Mouse (Mus musculus): ENCODE results near the gene Efcab12. TPM values are rescaled to one million over a fixed set of nuclear protein-coding genes. Genes with fewer than 3 reads are reported as not detected.

Gene Efcab12
- total and polyA plus RNA-seq, 3 experiments: 0.11 TPM; not detected in 2

DNA sequence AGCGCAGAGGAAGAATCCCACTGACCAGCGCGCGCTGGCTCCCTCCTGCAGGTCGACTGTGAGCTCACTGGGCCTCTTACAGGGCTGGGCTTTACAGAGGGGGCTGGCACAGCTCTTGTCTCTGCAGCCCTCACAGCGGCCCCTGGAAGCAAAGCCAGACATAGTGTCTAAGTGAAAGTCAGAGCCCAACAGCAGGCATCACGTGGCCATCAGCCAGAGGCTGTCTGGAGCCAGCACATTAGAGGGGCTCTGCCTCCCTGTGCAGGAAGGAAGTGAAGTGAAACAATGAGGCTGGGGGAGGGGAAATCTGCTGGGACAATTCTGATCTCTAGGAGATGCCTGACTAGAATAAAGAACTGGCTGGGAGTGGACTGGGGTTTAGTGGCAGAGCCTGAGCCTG, 74.0 kb downstream of the Efcab12 start (continued):
- TF ChIP-seq E2F4 (IDR thresholded peaks at IDR 0.05; ENCODE audit: borderline replicate concordance, low read depth, low read length): no peak
- TF ChIP-seq BHLHE40 (IDR thresholded peaks at IDR 0.05; ENCODE audit: borderline replicate concordance, low read depth, low read length): no peak
- no peak for TF ChIP-seq ZNF384 (IDR thresholded peaks at IDR 0.05; ENCODE audit: low read depth, low read length)
- no peak for TF ChIP-seq ZC3H11A (IDR thresholded peaks at IDR 0.05; ENCODE audit: low read depth, low read length)
- no peak; the same call in 1 of the 2 replicates for TF ChIP-seq CHD2 (IDR thresholded peaks at IDR 0.05; ENCODE audit: low read length)
- TF ChIP-seq ETS1 (IDR thresholded peaks at IDR 0.05; ENCODE audit: low read depth, low read length): no peak
- no peak for TF ChIP-seq GATA1 (IDR thresholded peaks at IDR 0.05; ENCODE audit: low read depth, low read length)
- no peak for TF ChIP-seq TCF12 (IDR thresholded peaks at IDR 0.05; ENCODE audit: low read depth, low read length)

DNA sequence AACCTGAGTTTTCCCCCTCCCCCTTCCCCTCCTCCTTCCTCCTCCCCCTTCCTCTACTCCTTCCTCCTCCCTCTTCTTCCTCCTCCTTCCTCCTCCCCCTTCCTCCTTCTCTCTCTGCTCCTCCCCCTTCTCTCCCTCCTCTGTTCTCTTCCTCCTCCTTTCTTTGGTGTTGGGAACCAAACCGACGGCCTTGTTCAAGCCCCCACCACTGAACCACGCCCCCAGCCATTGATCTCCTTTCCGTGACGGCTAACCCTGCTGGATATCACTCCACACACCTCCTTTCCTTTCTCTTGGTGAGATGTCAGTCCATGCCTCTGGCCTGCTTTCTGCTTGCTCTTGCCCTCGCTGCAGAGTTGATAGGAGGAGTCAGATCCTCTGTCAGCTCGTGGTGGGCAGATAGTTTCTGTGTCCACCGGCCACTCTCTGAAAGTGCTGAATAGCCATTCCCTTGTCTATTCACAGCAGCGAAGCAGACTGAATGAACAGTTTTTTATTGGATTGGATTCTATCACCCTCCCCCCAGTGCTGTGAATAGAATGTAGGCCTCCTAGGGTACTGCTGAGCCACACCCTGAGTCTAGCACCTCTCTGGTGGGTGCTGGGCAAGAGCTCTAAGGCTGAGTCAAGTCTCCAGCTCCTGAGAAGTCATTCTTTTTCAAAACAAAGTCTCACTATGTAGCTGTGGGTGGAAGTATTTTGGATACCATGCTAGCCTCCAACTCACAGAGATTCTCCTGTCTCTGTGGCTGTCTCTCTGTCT, 76.0 kb downstream of the Efcab12 start, which contains the start of gene Tmem40:
Tmem40 (minus strand) TSS at position 416 of the 762 bp plus-strand sequence.
- DNase-seq (ENCODE audit: low read depth, low spot score): peak; percentile 78
- Histone ChIP-seq H3K9ac (ENCODE audit: control insufficient read depth, low read depth, low read length, poor library complexity, severe bottlenecking) (peak within 1 kb of the TSS; percentile 56), H3K9me3 (replicated peaks; ENCODE audit: insufficient read depth, low read length) (no peaks in the 10 kb centered on the region), H3K4me3 (ENCODE audit: control insufficient read depth in 1 of 2, insufficient read depth in 1 of 2, low read depth in 2 of 2, low read length in 2 of 2) (peak within 1 kb of the TSS; percentile 34 to 56), H3K79me2 (ENCODE audit: control insufficient read depth, insufficient read depth, low read length, poor library complexity) (no peaks in the 10 kb centered on the region), H3K36me3 (ENCODE audit: control insufficient read depth in 1 of 2, insufficient read depth in 2 of 2, low read length in 2 of 2) (peaks cover 0 to 26% of the 10 kb centered on the region in 2 experiments; a peak in 2 of 4 replicates), H3K4me1 (ENCODE audit: control insufficient read depth in 1 of 2, insufficient read depth in 2 of 2, low read length in 2 of 2) (peaks cover 13 to 43% of the 10 kb centered on the region in 2 experiments), H3K27me3 (ENCODE audit: control insufficient read depth in 1 of 2, insufficient read depth in 2 of 2, low read length in 2 of 2) (no peaks in the 10 kb centered on the region), H3K27ac (ENCODE audit: control insufficient read depth, low read depth, low read length) (peak within 1 kb of the TSS; percentile 64)
- TF ChIP-seq MYC (IDR thresholded peaks at IDR 0.05; ENCODE audit: low read depth, low read length) (no peak), CHD2 (IDR thresholded peaks at IDR 0.05; ENCODE audit: low read length) (peak; percentile 27; the same call in 1 of the 2 replicates), MAX (IDR thresholded peaks at IDR 0.05; ENCODE audit: low read length) (0 out of 2 replicates have a peak, but pooled peaks have one; percentile 14), CHD1 (IDR thresholded peaks at IDR 0.05; ENCODE audit: low read depth, low read length) (0 out of 2 replicates have a peak, but pooled peaks have one; percentile 35), ELF1 (IDR thresholded peaks at IDR 0.05; ENCODE audit: low read depth, low read length) (peak; percentile 41; the same call in 1 of the 2 replicates), KAT2A (conservative IDR thresholded peaks at IDR 0.05; ENCODE audit: low read depth, low read length) (no peak), MXI1 (IDR thresholded peaks at IDR 0.05; ENCODE audit: low read depth, low read length) (peak; percentile 54; the same call in 1 of the 2 replicates), POLR2A (IDR thresholded peaks at IDR 0.05; ENCODE audit: control insufficient read depth in 1 of 2, insufficient read depth in 1 of 2, low read depth in 1 of 2, low read length in 2 of 2, poor library complexity in 1 of 2) (no peak), SIN3A (IDR thresholded peaks at IDR 0.05; ENCODE audit: low read length) (0 out of 2 replicates have a peak, but pooled peaks have one; percentile 11), NELFE (IDR thresholded peaks at IDR 0.05; ENCODE audit: low read depth, low read length) (peak; percentile 34; the same call in 1 of the 2 replicates), MAZ (IDR thresholded peaks at IDR 0.05; ENCODE audit: low read depth, low read length) (peak; percentile 69)

All from MEL (cell line).